Mouse (Mus musculus) testis, adult 2 months (tissue): ENCODE data around the gene Gabrg3.

Experiments
- CTCF ChIP-seq: fragments of 200-500 bp; IDR thresholded peaks from 2 replicates; pipeline ENCODE4 v1.5.1; 2012; ENCODE audit warnings: low read depth, mild to moderate bottlenecking, inconsistent platforms, low read length, moderate library complexity; ENCODE audit not compliant: control insufficient read depth, insufficient read depth, insufficient replicate concordance
- POLR2A ChIP-seq: fragments of 200-500 bp; IDR thresholded peaks from 2 replicates; pipeline ENCODE4 v1.6.1; 2012; ENCODE audit warnings: low read depth, mild to moderate bottlenecking, inconsistent platforms, low read length, moderate library complexity; ENCODE audit not compliant: control insufficient read depth

DNA sequence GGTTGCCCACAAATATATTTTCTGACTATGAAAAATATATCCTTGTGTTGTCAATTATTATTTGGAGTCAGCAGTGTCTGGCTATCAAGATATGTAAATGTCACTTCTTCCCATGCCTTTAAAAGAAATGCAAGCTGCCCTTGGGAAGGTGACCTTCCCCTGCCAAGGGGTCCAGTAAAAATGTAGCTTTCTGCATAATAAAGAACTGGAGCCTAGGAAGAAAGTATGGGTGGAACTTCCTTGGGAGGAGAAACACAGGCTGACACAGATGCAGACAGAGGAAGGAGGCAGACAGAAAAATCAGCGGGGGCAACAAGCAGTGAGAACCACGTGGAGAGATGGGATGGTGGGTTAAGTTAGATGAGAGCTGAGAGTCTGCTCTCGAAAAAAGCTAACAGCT lies 304.9 kb downstream of the Gabrg3 start:
- TF ChIP-seq CTCF (no peak), POLR2A (no peak)
